Mouse (Mus musculus): Measurements from ENCODE around the gene Syt7.

GRCm38 (mm10) chr19:10345696-10346095 is 43.2 kb upstream of the Syt7 start:
- TF ChIP-seq CTCF (IDR thresholded peaks at IDR 0.05; ENCODE audit: borderline replicate concordance, insufficient read depth, low read depth, low read length): no peak
- TF ChIP-seq POLR2A (IDR thresholded peaks at IDR 0.05; ENCODE audit: borderline replicate concordance, insufficient read depth, low read length): no peak
